Mouse (Mus musculus) E14TG2a.4 (cell line): ENCODE measurements at regions not wholly inside any gene's neighbourhood (a gene's known extent, or its start where the extent isn't known, plus 50 kb on each side); places are given as distances from the start of the nearest gene placed in this dataset.

ENCODE experiments used
- CTCF ChIP-seq: conservative IDR thresholded peaks from 2 replicates; pipeline ENCODE4 v1.5.1; 2014; ENCODE audit warnings: low read length
- NANOG ChIP-seq: IDR thresholded peaks from 2 replicates; pipeline ENCODE4 v1.6.1; 2014; ENCODE audit warnings: borderline replicate concordance, low read length, mixed read lengths

GRCm38 (mm10) chr9:8454557-8454956 is 89.4 kb upstream of the Trpc6 start:
- TF ChIP-seq CTCF (no peak), NANOG (no peak)
